Mouse (Mus musculus): ENCODE measurements around the gene Tcf7l2.

Gene Tcf7l2

DNA sequence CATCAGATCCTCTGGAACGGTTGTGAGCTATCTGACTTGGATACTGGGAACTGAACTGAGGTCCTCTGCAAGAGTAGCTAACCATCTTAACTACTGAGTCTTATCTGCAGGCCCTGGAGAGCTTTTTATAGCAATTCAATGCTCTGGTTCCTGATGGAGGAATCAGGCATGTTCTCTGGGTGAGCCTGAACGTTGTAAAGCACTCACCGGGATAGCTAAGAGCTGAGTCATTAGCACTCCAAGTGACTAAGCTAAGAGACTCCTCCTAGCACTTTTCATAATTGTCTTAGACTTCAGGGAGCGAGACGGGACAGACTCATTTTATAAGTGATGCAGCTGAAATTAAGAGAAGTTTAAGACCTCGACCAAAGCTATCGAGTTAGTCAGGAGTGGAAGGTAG, 53.7 kb downstream of the Tcf7l2 start:
- DNase-seq: no peak

- no peak for DNase-seq
Measured at GRCm38 (mm10) chr19:55797834-55798233, 56.2 kb downstream of the Tcf7l2 start.

- no peak for DNase-seq
Measured at GRCm38 (mm10) chr19:55799411-55799810, 57.8 kb downstream of the Tcf7l2 start.

DNA sequence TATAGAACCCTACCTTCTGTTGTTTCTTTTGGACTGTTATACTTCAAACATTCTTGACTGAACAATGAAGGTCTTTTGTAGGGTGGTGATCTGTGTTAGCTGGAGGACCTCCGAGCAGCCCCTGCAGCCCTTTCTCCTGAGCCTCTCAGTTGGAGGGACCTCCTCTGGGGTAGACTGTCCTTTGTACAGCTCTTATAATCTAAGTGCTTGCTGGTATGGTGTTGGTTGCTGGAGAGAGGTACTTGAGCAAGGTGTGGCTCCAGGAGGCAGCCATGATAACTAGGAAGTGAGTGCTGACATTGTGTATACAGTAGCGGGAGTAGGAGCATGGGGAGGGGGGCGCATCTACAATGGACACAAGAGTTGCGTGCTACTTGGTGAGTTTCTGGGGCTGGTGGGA, 58.4 kb downstream of the Tcf7l2 start:
- DNase-seq: no peak

- no peak for DNase-seq
Measured at GRCm38 (mm10) chr19:55803121-55803520, 61.5 kb downstream of the Tcf7l2 start.

- DNase-seq: no peak
Measured at GRCm38 (mm10) chr19:55803797-55804196, 62.2 kb downstream of the Tcf7l2 start.

- DNase-seq: no peak
Measured at GRCm38 (mm10) chr19:55804795-55805194, 63.2 kb downstream of the Tcf7l2 start.

GRCm38 (mm10) chr19:55806434-55807193, 65.0 kb downstream of the Tcf7l2 start:
- DNase-seq: no peak

GRCm38 (mm10) chr19:55807194-55808053, 65.8 kb downstream of the Tcf7l2 start:
- DNase-seq: no peak

DNA sequence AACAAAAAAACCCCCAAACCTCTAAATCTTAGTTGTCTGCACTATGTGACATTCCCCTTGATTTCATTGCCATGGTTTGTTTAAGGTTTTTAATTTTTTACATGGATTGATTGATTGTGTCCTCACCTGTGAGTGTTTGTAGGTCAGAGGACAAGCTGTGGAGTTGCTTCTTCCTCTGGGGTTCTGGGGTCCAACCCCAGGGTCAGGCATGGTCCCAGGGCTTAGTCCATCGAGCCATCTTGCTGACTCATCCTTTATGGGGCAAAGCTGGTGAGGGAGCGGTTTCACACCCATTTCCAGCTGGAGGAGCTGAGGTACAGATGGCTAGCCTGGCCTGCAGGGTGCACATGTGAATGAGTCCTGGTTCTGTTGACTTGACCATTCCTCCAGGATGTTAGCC, 66.7 kb downstream of the Tcf7l2 start:
- no peak for DNase-seq

- no peak for DNase-seq
Measured at GRCm38 (mm10) chr19:55809539-55809938, 67.9 kb downstream of the Tcf7l2 start.

GRCm38 (mm10) chr19:55812236-55812635, 70.6 kb downstream of the Tcf7l2 start:
- no peak for DNase-seq

DNA sequence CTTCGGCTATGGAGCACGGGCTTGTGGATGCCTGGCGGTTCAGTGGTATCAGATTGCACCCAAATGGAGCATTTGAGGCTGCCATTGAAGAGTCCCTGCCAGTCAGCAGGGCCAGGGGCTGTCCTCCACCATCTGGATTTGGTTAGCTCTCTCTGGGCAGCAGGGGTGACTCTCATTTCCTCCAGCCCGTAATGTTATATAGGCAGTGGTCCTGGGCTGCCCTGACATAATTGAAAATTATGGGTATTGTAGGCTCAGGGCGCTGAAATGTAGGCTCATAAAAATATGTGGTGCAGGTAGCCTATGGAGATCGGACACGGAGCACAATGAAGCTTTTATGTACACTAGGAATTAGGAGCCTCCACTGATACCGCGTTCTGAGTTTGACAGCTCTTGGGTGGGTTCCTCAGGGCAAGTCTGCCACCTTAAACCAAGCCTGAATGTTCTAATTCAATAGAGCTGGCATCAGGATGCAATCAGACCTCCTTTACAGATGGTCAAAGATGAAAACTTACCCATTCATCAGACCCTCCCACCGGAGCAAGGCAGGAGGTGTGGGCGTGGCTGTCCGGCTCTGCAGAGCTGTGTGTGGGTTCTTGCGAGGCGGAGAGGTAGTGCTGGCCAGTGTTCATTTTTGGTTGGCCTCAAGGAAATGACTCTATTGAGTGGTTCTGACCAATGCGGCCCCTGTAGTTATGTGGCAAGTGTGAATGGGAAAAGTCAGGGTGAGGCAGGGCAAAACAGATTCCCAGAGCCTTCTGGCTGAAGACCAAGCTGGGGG, 73.6 kb downstream of the Tcf7l2 start:
- no peak for DNase-seq

GRCm38 (mm10) chr19:55816974-55817373, 75.4 kb downstream of the Tcf7l2 start:
- DNase-seq: no peak

GRCm38 (mm10) chr19:55820202-55820601, 78.6 kb downstream of the Tcf7l2 start:
- DNase-seq: no peak

DNA sequence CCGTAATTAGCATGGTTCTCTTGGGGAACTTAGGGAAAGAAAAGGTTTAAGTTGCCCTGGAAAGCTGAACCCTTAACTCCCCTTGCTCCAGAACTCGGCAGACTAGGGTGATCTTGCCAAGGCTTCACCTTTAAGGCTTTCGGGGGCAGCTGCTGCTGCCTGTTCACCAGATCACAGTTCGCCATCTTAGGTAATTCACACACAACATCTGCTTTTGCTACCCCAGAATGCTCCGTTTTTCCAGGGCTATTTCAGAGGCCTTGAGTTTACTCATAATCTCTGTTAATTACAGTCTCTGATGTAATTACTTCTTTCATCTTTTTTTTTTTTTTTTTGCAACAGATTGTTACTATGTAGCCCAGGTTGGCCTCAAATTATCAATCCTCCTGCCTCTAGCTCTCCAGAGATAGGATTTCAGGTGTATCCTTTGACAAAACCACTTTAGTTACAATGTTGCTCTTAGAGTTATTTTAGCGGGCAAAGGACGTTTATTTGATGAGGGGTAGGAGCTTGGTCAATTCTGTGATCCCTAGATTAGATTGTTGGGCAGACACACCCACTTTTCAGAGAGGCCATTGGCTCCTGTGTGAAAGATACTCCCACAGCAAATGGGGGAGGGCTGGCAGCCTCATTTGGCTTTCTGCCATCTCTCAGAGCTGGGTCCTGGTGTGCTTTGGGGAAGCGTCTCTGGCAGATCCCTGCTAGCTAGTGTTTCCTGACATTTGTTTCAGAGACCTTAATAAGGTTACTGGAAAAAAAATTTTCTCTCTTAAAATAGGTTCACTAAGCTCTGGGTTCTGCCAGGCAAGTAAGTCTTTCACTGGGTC, 83.6 kb downstream of the Tcf7l2 start:
- DNase-seq: no peak

DNA sequence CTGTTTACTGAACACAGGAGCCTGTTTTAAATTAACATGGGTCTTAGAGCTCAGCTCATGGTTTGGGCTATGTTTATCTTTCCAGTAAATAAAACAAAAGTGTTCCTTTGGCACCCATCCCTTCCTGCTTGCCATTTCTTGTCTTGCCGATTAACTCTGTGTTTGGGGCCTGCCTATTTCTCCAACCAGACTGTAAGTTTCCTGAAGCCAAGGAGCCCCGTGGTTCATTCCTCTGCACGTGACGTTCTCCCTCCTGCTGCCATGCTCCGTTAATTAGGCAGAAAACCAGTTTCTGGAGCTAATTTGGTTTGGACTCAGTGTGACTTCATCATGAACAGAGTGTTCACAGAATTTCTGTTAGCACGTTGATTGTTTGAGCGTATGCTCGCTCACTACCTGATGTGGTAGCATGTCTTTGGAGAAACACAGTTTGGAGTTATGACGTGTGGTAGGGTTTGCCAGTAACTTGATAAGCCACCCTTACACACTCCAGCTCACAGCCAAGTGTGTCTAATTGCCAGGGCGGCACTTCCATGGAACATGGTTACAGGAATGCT, 84.4 kb downstream of the Tcf7l2 start:
- DNase-seq: no peak

DNA sequence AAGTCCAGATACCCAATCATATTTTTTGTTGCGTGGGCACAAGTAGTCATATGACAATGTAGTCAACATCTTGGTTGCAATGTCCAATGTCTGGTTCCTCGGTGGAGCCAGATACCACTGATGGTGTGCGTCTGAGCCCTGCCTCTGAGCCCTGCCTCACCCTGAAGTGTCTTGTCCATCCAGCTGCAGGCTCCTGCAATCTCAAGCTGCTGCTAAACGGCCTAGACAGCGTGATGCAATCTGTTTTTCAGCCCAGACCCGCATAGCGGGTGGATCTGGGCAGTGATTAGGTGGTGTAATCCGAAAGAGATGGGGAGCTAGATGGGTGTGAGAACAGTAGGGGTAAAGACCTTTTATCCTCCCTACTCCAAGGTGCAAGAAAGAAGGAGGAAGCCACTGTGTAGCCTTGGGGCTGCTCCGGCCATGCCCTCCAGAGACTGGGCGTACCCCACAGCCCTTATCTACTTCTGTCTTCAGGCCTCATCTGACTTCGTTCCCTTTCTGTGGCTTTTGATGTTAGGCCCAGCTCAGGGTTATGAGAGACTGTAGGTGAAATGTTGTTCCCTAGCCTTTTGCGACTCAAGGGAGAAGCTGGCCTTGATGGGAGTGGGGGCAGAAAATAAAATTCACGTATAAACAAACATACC, 86.1 kb downstream of the Tcf7l2 start:
- no peak for DNase-seq

DNA sequence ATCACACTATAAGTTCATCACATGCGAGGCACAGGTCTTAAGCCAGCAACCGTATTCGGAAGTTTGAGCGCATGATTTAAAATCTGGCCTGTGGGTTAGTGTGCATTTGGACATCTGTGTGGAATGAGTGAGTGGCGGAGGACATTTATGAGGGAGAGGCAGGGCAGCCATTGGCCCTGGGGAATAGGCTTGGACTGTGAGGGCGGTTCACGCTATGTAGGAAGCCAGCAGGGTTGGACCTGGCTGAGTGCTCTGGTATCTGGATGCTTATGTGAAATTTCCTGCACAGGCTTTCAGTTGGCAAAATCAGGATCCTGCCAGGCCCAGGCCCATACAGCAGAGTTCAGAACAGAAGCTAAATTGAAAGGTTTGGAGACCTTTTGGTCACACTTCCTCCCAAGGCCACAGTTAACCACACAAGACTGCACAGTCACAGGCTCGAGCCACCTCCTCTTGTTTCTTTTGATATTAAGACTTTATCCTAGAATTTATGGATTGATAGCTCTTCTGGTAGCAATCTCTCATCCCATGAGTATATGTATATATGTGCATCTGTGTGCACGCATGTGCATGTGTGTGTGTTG, 89.4 kb downstream of the Tcf7l2 start:
- DNase-seq: no peak

GRCm38 (mm10) chr19:55832122-55832521, 90.5 kb downstream of the Tcf7l2 start:
- DNase-seq: no peak

- DNase-seq: no peak
Measured at GRCm38 (mm10) chr19:55833807-55834385, 92.3 kb downstream of the Tcf7l2 start.

Data from B cell, adult 2 months (primary cell).